Mouse (Mus musculus) forebrain, postnatal 0 days (tissue): Measurements from ENCODE around the gene Hist1h2bq. TPM values are rescaled to one million over a fixed set of nuclear protein-coding genes. Genes with fewer than 3 reads are reported as not detected.
A peak's percentile ranks its signal among the peaks of the same experiment; 100 is the strongest.
"Not testable (repeated sequence)": the region's sequence is repeated elsewhere in the genome, so short reads cannot be mapped to it uniquely, and the experiment has no call there.

ENCODE experiments used
- ATAC-seq: fragments of 200-750 bp; cut with Nextera tagmentation; 2 replicates; pipeline ENCODE4 v1.8.0; 2017; ENCODE audit warnings: mild to moderate bottlenecking, moderate library complexity
- DNase-seq: peaks from one replicate; pipeline ENCODE4 v3.0.0-alpha.2; 2015
- H3K27ac ChIP-seq: fragments of 300-500 bp; sonication (generic); 2 replicates; pipeline ENCODE4 v1.5.1; 2014; ENCODE audit warnings: low read depth, mild to moderate bottlenecking, antibody characterized with exemption, low read length, moderate library complexity, mixed read lengths
- H3K27me3 ChIP-seq: fragments of 300-500 bp; sonication (generic); 2 replicates; pipeline ENCODE4 v1.6.1; 2014; ENCODE audit warnings: mild to moderate bottlenecking, low read length, mixed read lengths; ENCODE audit not compliant: insufficient read depth
- H3K36me3 ChIP-seq: fragments of 300-500 bp; sonication (generic); 2 replicates; pipeline ENCODE4 v1.6.1; 2014; ENCODE audit warnings: mild to moderate bottlenecking, moderate library complexity; ENCODE audit not compliant: insufficient read depth
- H3K4me1 ChIP-seq: fragments of 300-500 bp; sonication (generic); 2 replicates; pipeline ENCODE4 v1.6.1; 2014; ENCODE audit warnings: antibody characterized with exemption; ENCODE audit not compliant: insufficient read depth
- H3K4me2 ChIP-seq: fragments of 300-500 bp; sonication (generic); 2 replicates; pipeline ENCODE4 v1.6.1; 2014; ENCODE audit warnings: low read depth, mild to moderate bottlenecking, moderate library complexity
- H3K4me3 ChIP-seq: fragments of 300-500 bp; sonication (generic); 2 replicates; pipeline ENCODE4 v1.5.1; 2014; ENCODE audit warnings: low read depth, low read length, mixed read lengths
- H3K9ac ChIP-seq: fragments of 300-500 bp; sonication (generic); 2 replicates; pipeline ENCODE4 v1.6.1; 2014; ENCODE audit warnings: mild to moderate bottlenecking
- H3K9me3 ChIP-seq: fragments of 300-500 bp; sonication (generic); 2 replicates; pipeline ENCODE4 v1.6.1; 2016; ENCODE audit warnings: low read length
- CTCF ChIP-seq: sonication (generic); IDR thresholded peaks from 2 replicates; pipeline ENCODE4 v1.5.1; 2016; ENCODE audit warnings: antibody characterized with exemption, control low read depth, low read depth
- WGBS: fragments of 180-500 bp; shearing (Covaris S2); extraction: QIAGEN DNeasy Blood & Tissue Kit; methylation state at CpG from one replicate; pipeline ENCODE4 v1.1.7; 2014; 5-methylcytosine and 5-hydroxymethylcytosine counted together
- polyA plus RNA-seq: library from polyadenylated mRNA; unstranded; fragments of >200 nt; fragmentation: Nextera tagmentation; extraction: Ambion mirVana; gene quantifications from 2 replicates; pipeline ENCODE4 v1.2.1, GENCODE M21; 2015
- total RNA-seq: library from RNA; depleted of rRNA; stranded (reverse); fragments of >200 nt; gene quantifications from 2 replicates; pipeline ENCODE4 v1.2.3, GENCODE M21; 2014

Gene Hist1h2bq
- total and polyA plus RNA-seq, 2 experiments from 2014 or later, result 4.6 to 268 TPM

DNA sequence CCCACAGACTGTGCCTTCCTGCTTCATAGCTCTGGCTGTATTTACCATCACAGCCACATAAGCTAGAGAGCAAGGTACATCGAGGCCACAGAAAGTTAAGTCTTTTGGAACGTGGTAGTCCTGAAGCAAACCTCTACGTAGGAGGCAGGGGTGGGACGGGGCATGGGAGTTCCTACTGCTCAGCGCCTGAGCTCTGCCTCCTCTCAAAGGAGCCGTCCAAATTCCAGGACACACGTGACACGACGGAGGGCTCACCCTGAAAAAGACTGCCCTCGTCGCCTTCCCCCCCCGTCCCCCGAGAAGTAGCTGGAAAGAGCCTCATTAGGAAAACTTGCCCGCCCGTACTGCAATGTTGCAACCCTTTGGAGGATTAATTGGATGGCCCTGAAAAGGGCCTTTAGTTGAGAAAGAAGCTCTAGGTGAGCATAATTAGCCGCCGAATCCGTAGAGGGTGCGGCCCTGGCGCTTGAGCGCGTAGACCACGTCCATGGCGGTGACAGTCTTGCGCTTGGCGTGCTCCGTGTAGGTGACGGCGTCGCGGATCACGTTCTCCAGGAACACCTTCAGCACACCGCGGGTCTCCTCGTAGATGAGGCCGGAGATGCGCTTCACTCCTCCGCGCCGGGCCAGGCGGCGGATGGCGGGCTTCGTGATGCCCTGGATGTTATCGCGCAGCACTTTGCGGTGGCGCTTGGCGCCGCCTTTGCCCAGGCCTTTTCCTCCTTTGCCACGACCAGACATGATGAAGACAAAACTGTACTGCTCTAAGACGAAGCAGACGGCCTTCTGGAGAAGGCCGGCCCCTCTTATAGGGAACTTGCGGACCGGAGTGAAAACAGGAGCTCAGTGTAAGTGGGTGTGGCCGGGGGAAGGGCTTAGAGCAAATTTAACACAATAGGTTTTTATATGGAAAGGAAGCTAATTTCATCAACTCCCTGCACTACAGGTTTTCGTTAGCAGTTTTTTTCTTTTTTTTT, 21.7 kb upstream of the Hist1h2bq start, which contains the start of gene Hist1h4n:
Hist1h4n (minus strand) TSS at position 779 of the 977 bp plus-strand sequence.
- H3K4me3 ChIP-seq, H3K4me1 ChIP-seq, H3K36me3 ChIP-seq, DNase-seq, H3K27ac ChIP-seq, H3K9ac ChIP-seq, H3K27me3 ChIP-seq, H3K9me3 ChIP-seq: not testable (repeated sequence)
- peak; percentile 79 for ATAC-seq
- 6% methylated on average over 22 of the region's 58 CpGs for WGBS
- H3K4me2 ChIP-seq, result peak within 1 kb of the TSS; percentile 37; the same call in 1 of the 2 replicates

DNA sequence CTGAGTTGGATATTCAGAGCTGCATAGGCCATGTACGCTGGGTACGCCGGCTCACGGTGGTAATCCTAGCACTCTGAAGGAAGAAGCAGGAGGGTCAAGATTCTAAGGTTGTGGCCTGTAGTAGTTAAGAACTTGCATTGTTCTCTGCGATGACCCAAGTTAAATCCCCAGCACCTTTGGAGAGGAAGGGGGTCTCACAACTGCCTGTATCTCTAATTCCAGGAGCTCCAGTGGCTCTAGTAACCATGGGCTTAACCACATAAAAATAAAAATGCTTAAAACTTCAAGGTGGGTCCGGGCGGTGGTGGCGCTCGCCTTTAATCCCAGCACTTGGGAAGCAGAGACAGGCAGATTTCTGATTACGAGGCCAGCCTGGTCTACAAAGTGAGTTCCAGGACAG, 20.3 kb upstream of the Hist1h2bq start:
- H3K27me3 ChIP-seq, result no peaks in the 10 kb centered on the region
- H3K9ac ChIP-seq, result no peak overlapping the region
- no peak overlapping the region for H3K4me3 ChIP-seq
- H3K4me2 ChIP-seq, result no peak overlapping the region
- H3K27ac ChIP-seq, result no peak overlapping the region
- no peaks in the 10 kb centered on the region for H3K36me3 ChIP-seq
- WGBS, result 84% methylated on average over 10 of the region's 10 CpGs
- no peaks in the 10 kb centered on the region for H3K4me1 ChIP-seq
- H3K9me3 ChIP-seq, result no peaks in the 10 kb centered on the region
- ATAC-seq, result no peak
- no peak for DNase-seq
- TF ChIP-seq CTCF, result no peak

DNA sequence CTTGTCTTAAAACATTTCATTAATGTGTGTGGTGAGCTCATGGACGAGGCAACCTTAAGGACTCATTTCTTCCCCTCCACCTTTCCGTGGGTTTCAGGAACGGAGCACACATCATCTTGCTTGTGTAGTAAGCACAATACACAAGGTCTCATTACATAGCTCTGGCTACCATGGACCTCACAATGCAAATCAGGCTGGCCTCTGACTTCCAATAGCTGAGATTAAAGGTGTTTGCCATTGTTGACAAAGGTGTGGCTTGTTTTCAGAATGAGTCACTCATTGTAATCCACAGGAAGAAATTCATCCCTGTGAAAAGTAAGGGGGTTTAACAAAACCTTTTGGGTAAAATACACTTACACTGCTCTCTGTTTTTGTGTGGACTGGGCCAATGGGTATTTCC, 18.5 kb upstream of the Hist1h2bq start:
- DNase-seq, result no peak
- Histone ChIP-seq H3K9ac (no peak overlapping the region), H3K27me3 (no peaks in the 10 kb centered on the region), H3K9me3 (no peaks in the 10 kb centered on the region), H3K27ac (no peak overlapping the region), H3K4me2 (no peak overlapping the region), H3K4me3 (no peak overlapping the region), H3K36me3 (no peaks in the 10 kb centered on the region), H3K4me1 (no peaks in the 10 kb centered on the region)
- no peak for ATAC-seq
- TF ChIP-seq CTCF, result no peak
- 84% methylated on average over 3 of the region's 3 CpGs for WGBS

DNA sequence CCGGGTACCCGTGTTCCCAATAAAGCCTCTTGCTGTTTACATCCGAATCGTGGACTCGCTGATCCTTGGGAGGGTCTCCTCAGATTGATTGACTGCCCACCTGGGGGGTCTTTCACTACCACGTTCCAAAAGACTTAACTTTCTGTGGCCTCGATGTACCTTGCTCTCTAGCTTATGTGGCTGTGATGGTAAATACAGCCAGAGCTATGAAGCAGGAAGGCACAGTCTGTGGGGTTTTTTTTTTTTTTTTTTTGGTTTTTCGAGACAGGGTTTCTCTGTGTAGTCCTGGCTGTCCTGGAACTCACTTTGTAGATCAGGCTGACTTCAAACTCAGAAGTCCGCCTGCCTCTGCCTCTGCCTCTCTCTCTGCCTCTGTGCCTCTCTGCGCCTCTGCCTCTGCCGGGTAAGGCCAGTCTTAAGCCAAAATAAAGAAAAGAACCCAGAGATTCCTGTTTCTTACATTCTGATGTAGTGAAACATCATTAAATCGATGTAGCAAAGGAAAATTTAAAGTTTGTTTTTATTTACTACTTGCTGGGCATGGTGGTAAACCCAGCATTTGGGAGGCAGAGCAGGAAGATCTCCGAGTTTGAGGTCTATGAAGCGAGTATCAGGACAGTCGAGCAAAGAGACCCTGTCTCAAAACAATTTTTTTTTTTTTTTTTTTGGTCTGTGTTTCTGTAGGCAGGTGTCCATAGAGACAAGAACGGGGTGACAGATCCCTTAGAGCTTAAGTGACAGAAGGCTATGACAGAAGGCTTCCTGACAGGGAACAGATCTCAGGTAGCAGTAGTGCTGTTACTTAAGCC, 10.3 kb upstream of the Hist1h2bq start:
- ATAC-seq, H3K27me3 ChIP-seq, DNase-seq, H3K9ac ChIP-seq, H3K4me3 ChIP-seq, H3K4me1 ChIP-seq, H3K36me3 ChIP-seq, H3K27ac ChIP-seq, H3K4me2 ChIP-seq, H3K9me3 ChIP-seq: not testable (repeated sequence)
- WGBS, result 62% methylated on average over 7 of the region's 16 CpGs

DNA sequence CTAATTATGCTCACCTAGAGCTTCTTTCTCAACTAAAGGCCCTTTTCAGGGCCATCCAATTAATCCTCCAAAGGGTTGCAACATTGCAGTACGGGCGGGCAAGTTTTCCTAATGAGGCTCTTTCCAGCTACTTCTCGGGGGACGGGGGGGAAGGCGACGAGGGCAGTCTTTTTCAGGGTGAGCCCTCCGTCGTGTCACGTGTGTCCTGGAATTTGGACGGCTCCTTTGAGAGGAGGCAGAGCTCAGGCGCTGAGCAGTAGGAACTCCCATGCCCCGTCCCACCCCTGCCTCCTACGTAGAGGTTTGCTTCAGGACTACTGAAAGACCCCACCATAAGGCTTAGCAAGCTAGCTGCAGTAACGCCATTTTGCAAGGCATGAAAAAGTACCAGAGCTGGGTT, 2.1 kb upstream of the Hist1h2bq start:
- not testable (repeated sequence) for H3K36me3 ChIP-seq, H3K27me3 ChIP-seq, H3K27ac ChIP-seq, DNase-seq, H3K9ac ChIP-seq, H3K4me1 ChIP-seq, H3K4me3 ChIP-seq, H3K9me3 ChIP-seq
- peak overlapping the region; percentile 41 for H3K4me2 ChIP-seq
- WGBS, result 0% methylated on average over 13 of the region's 14 CpGs
- peak; percentile 9; the same call in 1 of the 2 replicates for ATAC-seq

DNA sequence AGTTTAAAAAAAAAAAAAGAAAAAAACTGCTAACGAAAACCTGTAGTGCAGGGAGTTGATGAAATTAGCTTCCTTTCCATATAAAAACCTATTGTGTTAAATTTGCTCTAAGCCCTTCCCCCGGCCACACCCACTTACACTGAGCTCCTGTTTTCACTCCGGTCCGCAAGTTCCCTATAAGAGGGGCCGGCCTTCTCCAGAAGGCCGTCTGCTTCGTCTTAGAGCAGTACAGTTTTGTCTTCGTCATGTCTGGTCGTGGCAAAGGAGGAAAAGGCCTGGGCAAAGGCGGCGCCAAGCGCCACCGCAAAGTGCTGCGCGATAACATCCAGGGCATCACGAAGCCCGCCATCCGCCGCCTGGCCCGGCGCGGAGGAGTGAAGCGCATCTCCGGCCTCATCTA, 1.5 kb upstream of the Hist1h2bq start, which contains the start of gene Hist1h4m:
Hist1h4m (plus strand) TSS at position 208 of the 400 bp plus-strand sequence.
- peak; percentile 62 for ATAC-seq
- H3K9me3 ChIP-seq, H3K27me3 ChIP-seq, H3K9ac ChIP-seq, H3K4me1 ChIP-seq, H3K4me3 ChIP-seq, H3K27ac ChIP-seq, H3K36me3 ChIP-seq, DNase-seq: not testable (repeated sequence)
- WGBS, result no CpG with 5 or more reads among the region's 24 CpGs
- peak within 1 kb of the TSS; percentile 41 for H3K4me2 ChIP-seq

DNA sequence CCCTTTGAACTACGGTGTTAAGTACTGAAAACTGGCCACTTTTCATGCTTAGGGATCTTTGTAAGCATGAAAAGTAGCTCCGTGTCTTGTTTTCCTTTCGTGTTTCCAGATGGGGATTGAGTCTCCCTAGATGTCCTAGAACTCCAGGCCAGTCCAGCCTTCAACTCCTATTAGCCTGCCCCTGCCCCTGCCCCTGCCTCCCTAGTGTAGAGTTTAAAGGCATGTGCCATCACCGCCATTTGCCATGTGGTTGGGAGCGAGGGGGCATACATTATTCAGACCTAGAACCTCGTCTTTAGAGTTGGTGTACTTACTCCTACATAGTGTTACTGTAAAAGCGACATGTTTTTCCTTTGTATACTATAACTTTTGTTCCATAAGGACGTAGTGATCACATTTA, 1.1 kb upstream of the Hist1h2bq start:
- not testable (repeated sequence) for H3K36me3 ChIP-seq, H3K4me1 ChIP-seq, H3K9me3 ChIP-seq, H3K4me3 ChIP-seq, H3K9ac ChIP-seq, H3K27ac ChIP-seq, H3K27me3 ChIP-seq, H3K4me2 ChIP-seq, DNase-seq
- peak; percentile 3; the same call in 1 of the 2 replicates for ATAC-seq
- WGBS, result no CpG with 5 or more reads among the region's 8 CpGs

DNA sequence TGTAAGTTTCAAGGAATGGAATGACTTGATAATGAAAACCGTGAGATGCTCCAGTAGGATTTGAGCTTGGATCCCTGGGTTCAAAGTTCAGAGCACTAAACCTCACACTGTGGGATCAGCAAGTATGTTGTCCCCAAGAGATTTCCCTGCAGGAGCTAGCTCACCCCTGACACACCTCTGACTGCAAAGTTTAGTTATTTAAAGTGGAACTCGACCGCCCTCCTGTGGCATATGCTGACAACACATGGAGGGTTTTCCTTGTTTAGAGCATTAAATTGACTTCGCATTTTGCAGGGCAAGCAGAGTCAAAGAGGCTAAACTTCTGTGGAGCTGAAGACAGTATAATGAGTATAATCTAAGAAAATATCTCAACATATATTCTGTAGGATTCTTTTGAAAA, 6.9 kb downstream of the Hist1h2bq start:
- not testable (repeated sequence) for H3K9ac ChIP-seq, H3K27me3 ChIP-seq, H3K4me1 ChIP-seq, DNase-seq, H3K27ac ChIP-seq, H3K36me3 ChIP-seq, H3K9me3 ChIP-seq, H3K4me3 ChIP-seq, H3K4me2 ChIP-seq
- ATAC-seq, result peak; percentile 89
- no CpG with 5 or more reads among the region's 4 CpGs for WGBS

DNA sequence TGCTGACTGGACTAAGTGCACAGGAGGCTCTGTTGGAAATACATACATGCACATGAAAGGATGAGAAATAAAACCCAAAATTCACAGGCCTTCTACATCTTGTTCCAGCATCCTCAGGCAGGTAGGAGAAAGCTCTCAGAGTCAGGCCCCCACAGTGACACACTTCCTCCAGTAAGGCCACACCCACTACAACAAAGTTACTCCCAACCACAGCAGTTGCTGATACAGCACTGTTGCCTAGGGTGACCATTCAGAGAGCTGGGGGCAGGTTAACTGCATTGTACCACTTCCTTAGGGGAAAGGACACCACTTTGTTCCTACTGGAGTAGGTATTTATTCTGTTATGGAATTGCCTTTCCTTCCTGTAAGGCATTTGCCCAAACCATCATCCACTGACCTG, 12.8 kb downstream of the Hist1h2bq start:
- not testable (repeated sequence) for H3K27me3 ChIP-seq, H3K9ac ChIP-seq, H3K4me2 ChIP-seq, H3K4me1 ChIP-seq, H3K9me3 ChIP-seq, H3K36me3 ChIP-seq, H3K4me3 ChIP-seq, ATAC-seq, DNase-seq, H3K27ac ChIP-seq
